Mouse (Mus musculus) thymus, adult 2 months (tissue): ENCODE measurements at regions not wholly inside any gene's neighbourhood (a gene's known extent, or its start where the extent isn't known, plus 50 kb on each side); places are given as distances from the start of the nearest gene placed in this dataset.

Experiments used
- CTCF ChIP-seq: fragments of 200-500 bp; IDR thresholded peaks from 2 replicates; pipeline ENCODE4 v1.5.1; 2012; ENCODE audit warnings: mild to moderate bottlenecking, control low read depth, low read length, moderate library complexity, borderline replicate concordance; ENCODE audit not compliant: control insufficient read depth, poor library complexity, insufficient read depth; ENCODE audit errors: extremely low read depth
- POLR2A ChIP-seq: fragments of 200-500 bp; IDR thresholded peaks from 2 replicates; pipeline ENCODE4 v1.6.1; 2012; ENCODE audit warnings: mild to moderate bottlenecking, low read length, control low read depth, moderate library complexity; ENCODE audit not compliant: control insufficient read depth, poor library complexity, insufficient read depth; ENCODE audit errors: extremely low read depth

DNA sequence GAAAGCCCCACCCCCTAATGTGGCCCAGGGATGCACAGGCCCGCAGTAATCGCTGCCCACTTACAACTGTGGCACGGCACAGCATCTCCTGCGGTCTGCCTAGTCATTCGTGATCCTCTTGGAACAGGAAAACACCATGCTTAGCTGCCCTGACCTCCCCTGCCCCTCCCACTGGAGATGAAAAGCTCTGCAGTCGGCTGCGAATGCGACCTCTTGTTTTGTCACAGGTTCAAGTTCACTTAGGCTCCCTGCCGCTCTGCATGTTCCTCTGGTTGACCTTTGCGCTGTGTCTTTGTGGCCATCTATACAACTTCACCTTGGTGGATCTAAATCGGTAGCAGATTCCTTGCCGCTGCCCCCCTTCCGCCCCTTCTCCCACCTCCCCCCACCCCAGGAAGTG, 210.8 kb downstream of the Prdm2 start:
- no peak for TF ChIP-seq CTCF
- no peak for TF ChIP-seq POLR2A
